Mouse (Mus musculus) midbrain, embryonic 12.5 days (tissue): ENCODE measurements around the gene Chil6. TPM values are rescaled to one million over a fixed set of nuclear protein-coding genes. Genes with fewer than 3 reads are reported as not detected.

Source experiments
- ATAC-seq: fragments of 200-750 bp; cut with Nextera tagmentation; 2 replicates; pipeline ENCODE4 v1.8.0; 2017; ENCODE audit warnings: low read depth, moderate TSS enrichment, moderate library complexity; ENCODE audit not compliant: low FRiP score
- H3K27ac ChIP-seq: fragments of 300-500 bp; sonication (generic); replicated peaks from 2 replicates; pipeline ENCODE4 v1.5.1; 2016; ENCODE audit warnings: mild to moderate bottlenecking
- H3K27me3 ChIP-seq: fragments of 300-500 bp; sonication (generic); 2 replicates; pipeline ENCODE4 v1.6.1; 2016; ENCODE audit warnings: mild to moderate bottlenecking
- H3K36me3 ChIP-seq: fragments of 300-500 bp; sonication (generic); 2 replicates; pipeline ENCODE4 v1.6.1; 2016
- H3K4me1 ChIP-seq: fragments of 300-500 bp; sonication (generic); 2 replicates; pipeline ENCODE4 v1.6.1; 2016
- H3K4me2 ChIP-seq: fragments of 300-500 bp; sonication (generic); replicated peaks from 2 replicates; pipeline ENCODE4 v1.6.1; 2016; ENCODE audit warnings: mild to moderate bottlenecking, moderate library complexity
- H3K4me3 ChIP-seq: fragments of 300-500 bp; sonication (generic); 2 replicates; pipeline ENCODE4 v1.5.1; 2016; ENCODE audit warnings: mild to moderate bottlenecking
- H3K9ac ChIP-seq: fragments of 300-500 bp; sonication (generic); replicated peaks from 2 replicates; pipeline ENCODE4 v1.6.1; 2016; ENCODE audit warnings: mild to moderate bottlenecking, moderate library complexity
- H3K9me3 ChIP-seq: fragments of 300-500 bp; sonication (generic); 2 replicates; pipeline ENCODE4 v1.6.1; 2016; ENCODE audit warnings: mild to moderate bottlenecking
- WGBS: fragments of 180-500 bp; shearing (Covaris S2); methylation state at CpG from one replicate; pipeline ENCODE4 v1.1.7; 2016; 5-methylcytosine and 5-hydroxymethylcytosine counted together
- polyA plus RNA-seq: library from polyadenylated mRNA; unstranded; fragments of >200 nt; fragmentation: Nextera tagmentation; extraction: Ambion mirVana; gene quantifications from 2 replicates; pipeline ENCODE4 v1.2.1, GENCODE M21; 2016

Chil6 gene
- polyA plus RNA-seq: not detected in 2 replicates

GRCm38 (mm10) chr3:106406082-106406481, at the start of gene Chil6:
Gene Chil6 (minus strand): TSS chr3:106406182.
- Histone ChIP-seq H3K4me3 (no peak within 1 kb of the TSS), H3K27me3 (no peaks in the 10 kb centered on the region)

DNA sequence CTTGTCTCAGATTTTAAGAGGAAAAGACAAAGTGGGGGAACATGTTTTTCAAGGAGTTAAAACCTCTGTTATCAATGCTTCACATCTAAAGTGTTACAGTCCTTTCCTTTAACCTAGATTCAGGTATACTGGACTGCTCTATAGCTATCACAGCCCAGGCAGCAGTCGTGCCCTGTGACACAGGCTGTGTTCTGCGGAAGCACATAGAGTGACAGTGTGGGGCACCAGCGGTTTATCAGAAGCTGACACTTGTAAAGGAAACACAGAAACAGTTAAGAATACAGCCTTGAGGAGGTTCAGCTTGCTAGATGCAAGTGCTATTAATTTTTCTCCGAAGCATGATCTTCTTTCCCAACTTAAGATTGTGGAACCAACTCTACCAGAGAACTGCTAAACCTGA, 46.6 kb upstream of the Chil6 start:
- WGBS: 81% methylated on average over 4 of the region's 4 CpGs
- ATAC-seq: no peak
- H3K27me3 ChIP-seq: no peaks in the 10 kb centered on the region
- no peaks in the 10 kb centered on the region for H3K36me3 ChIP-seq
- H3K27ac ChIP-seq: no peak overlapping the region
- no peak overlapping the region for H3K4me2 ChIP-seq
- no peaks in the 10 kb centered on the region for H3K4me1 ChIP-seq
- no peaks in the 10 kb centered on the region for H3K9me3 ChIP-seq
- H3K9ac ChIP-seq: no peak overlapping the region
- no peak overlapping the region for H3K4me3 ChIP-seq

More at GRCm38 (mm10) chr3:106406082-106406481, at the start of gene Chil6:
- no peaks in the 10 kb centered on the region for H3K36me3 ChIP-seq
- no peak within 1 kb of the TSS for H3K4me2 ChIP-seq
- no peaks in the 10 kb centered on the region for H3K9me3 ChIP-seq
- H3K9ac ChIP-seq: no peak within 1 kb of the TSS
- no peak within 1 kb of the TSS for H3K27ac ChIP-seq
- H3K4me1 ChIP-seq: no peaks in the 10 kb centered on the region
- no peak for ATAC-seq

DNA sequence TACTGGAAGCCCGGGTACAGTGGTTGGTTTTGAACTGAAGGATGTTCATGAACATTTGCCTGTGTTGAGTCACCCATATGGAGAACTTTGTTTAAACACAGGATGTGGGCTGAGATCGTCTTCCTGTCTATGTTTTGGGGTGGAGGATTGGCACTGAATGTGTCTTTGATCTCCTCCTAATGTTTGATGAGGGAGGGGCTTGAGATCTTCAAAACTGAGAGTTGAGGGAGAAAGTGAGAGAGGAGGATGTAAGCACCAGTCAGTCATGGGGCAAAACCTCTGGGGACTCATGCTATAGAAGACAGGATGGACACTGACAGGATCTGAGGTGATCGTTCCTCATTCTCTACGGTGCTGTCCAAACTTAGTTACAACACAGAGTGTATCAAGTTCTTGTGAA, 43.6 kb upstream of the Chil6 start:
- H3K9ac ChIP-seq: no peak overlapping the region
- no peaks in the 10 kb centered on the region for H3K4me1 ChIP-seq
- no peaks in the 10 kb centered on the region for H3K9me3 ChIP-seq
- no peak for ATAC-seq
- no peak overlapping the region for H3K4me3 ChIP-seq
- H3K27me3 ChIP-seq: no peaks in the 10 kb centered on the region
- H3K27ac ChIP-seq: no peak overlapping the region
- no peaks in the 10 kb centered on the region for H3K36me3 ChIP-seq
- no peak overlapping the region for H3K4me2 ChIP-seq
- WGBS: 81% methylated on average over 4 of the region's 4 CpGs

- Histone ChIP-seq H3K9ac (no peak overlapping the region), H3K9me3 (no peaks in the 10 kb centered on the region), H3K4me3 (no peak overlapping the region), H3K4me2 (no peak overlapping the region), H3K36me3 (no peaks in the 10 kb centered on the region), H3K27me3 (no peaks in the 10 kb centered on the region), H3K4me1 (no peaks in the 10 kb centered on the region), H3K27ac (no peak overlapping the region)
- no peak for ATAC-seq
Measured at GRCm38 (mm10) chr3:106448995-106449394, 43.0 kb upstream of the Chil6 start.

DNA sequence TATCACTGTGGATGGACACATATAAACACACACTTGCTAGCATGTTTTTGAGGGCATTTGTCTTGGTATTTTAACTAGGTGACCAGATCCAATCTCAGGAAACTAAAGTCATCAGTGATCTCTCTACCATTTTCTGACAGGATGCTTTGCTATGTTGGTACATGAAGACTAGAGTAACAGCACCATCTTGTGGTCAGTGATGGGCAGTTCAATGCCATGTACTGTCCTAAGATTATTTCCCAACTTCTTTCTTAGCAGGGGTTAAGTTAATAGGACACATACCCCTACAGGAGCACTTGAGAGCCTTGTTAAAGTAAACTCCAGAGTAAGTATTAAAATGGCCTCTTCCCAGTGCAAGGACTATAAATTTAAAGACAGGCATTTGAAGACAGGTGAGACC, 42.6 kb upstream of the Chil6 start:
- Histone ChIP-seq H3K4me2 (no peak overlapping the region), H3K9ac (no peak overlapping the region), H3K9me3 (no peaks in the 10 kb centered on the region), H3K27me3 (no peaks in the 10 kb centered on the region), H3K27ac (no peak overlapping the region), H3K4me1 (no peaks in the 10 kb centered on the region), H3K4me3 (no peak overlapping the region), H3K36me3 (no peaks in the 10 kb centered on the region)
- peak; percentile 85 for ATAC-seq

Other genes starting within 250 kb of the Chil6 start
- gene Chil3, start 238.6 kb downstream of the Chil6 start, polyA plus RNA-seq: not detected in 2 replicates
- not detected in 2 replicates for gene Chil4, start 186.7 kb downstream of the Chil6 start, polyA plus RNA-seq
- gene Dennd2d, start 76.2 kb upstream of the Chil6 start, polyA plus RNA-seq: 0.42 and 0.75 TPM in 2 replicates
- gene Dram2, start 141.6 kb upstream of the Chil6 start, polyA plus RNA-seq: 45.0 and 46.3 TPM in 2 replicates
- gene Cept1, start 141.6 kb upstream of the Chil6 start, polyA plus RNA-seq: 34.6 and 38.7 TPM in 2 replicates